Mouse (Mus musculus): Measurements from ENCODE around the gene Olfr1404. TPM values are rescaled to one million over a fixed set of nuclear protein-coding genes. Genes with fewer than 3 reads are reported as not detected.
"Not testable (repeated sequence)": the region's sequence is repeated elsewhere in the genome, so short reads cannot be mapped to it uniquely, and the experiment has no call there.

Olfr1404 gene
- total and polyA plus RNA-seq, 3 experiments, result not detected

GRCm38 (mm10) chr1:173216481-173216880 is 4.3 kb downstream of the Olfr1404 start:
- Histone ChIP-seq H3K9me3 (replicated peaks; ENCODE audit: low read length) (no peaks in the 10 kb centered on the region), H3K27me3 (replicated peaks) (no peaks in the 10 kb centered on the region), H3K79me2 (replicated peaks; ENCODE audit: control insufficient read depth, extremely low read depth, insufficient read depth, poor library complexity, severe bottlenecking) (no peaks in the 10 kb centered on the region), H3K27ac (ENCODE audit: insufficient read depth, low read depth) (no peak overlapping the region), H3K4me3 (replicated peaks in 1 of 3; ENCODE audit: low read depth in 2 of 3, low read length in 2 of 3, poor library complexity in 1 of 3) (no peak overlapping the region), H3K36me3 (replicated peaks in 1 of 2; ENCODE audit: control insufficient read depth in 1 of 2, insufficient read depth in 1 of 2, low read length in 1 of 2) (no peaks in the 10 kb centered on the region), H3K4me2 (ENCODE audit: insufficient read depth, low read depth, poor library complexity, severe bottlenecking) (no peak overlapping the region), H3K4me1 (ENCODE audit: control insufficient read depth in 1 of 2, insufficient read depth in 2 of 2) (no peaks in the 10 kb centered on the region), H3K9ac (ENCODE audit: insufficient read depth, low read depth) (no peak overlapping the region)
- dilution Hi-C loops (cut with MboI; ENCODE audit: extremely low pct_ligation_motif_present, extremely low pct_unique_long_range_greater_than_20kb, low sequenced_read_pairs), result no loop called here
- TF ChIP-seq MYC (IDR thresholded peaks at IDR 0.05; ENCODE audit: low read depth, low read length) (no peak), IRF4 (IDR thresholded peaks at IDR 0.05; ENCODE audit: low read depth, low read length) (no peak), E2F4 (IDR thresholded peaks at IDR 0.05; ENCODE audit: insufficient replicate concordance, low read depth, low read length) (no peak), MAFK (IDR thresholded peaks at IDR 0.05; ENCODE audit: insufficient replicate concordance, low read length) (no peak), ZKSCAN1 (IDR thresholded peaks at IDR 0.05; ENCODE audit: borderline replicate concordance, low read depth, low read length) (no peak)
- DNase-seq (ENCODE audit: extremely low read depth), result no peak
- in situ Hi-C loops (cut with MboI; ENCODE audit: low pct_ligation_motif_present, low pct_unique_long_range_greater_than_20kb, low sequenced_read_pairs), result no loop called here

GRCm38 (mm10) chr1:173227081-173227480 is 14.9 kb downstream of the Olfr1404 start, which contains the start of gene Fcer1a:
TSS of gene Fcer1a (minus strand) at chr1:173227214.
- Histone ChIP-seq H3K4me3 (replicated peaks in 1 of 3; ENCODE audit: low read depth in 2 of 3, low read length in 2 of 3, poor library complexity in 1 of 3) (no peak within 1 kb of the TSS), H3K9ac (ENCODE audit: insufficient read depth, low read depth) (no peak within 1 kb of the TSS), H3K27me3 (replicated peaks) (no peaks in the 10 kb centered on the region), H3K9me3 (replicated peaks; ENCODE audit: low read length) (no peaks in the 10 kb centered on the region), H3K79me2 (replicated peaks; ENCODE audit: control insufficient read depth, extremely low read depth, insufficient read depth, poor library complexity, severe bottlenecking) (no peaks in the 10 kb centered on the region), H3K4me1 (ENCODE audit: control insufficient read depth in 1 of 2, insufficient read depth in 2 of 2) (peaks cover 0 to 13% of the 10 kb centered on the region in 2 experiments; a peak in 2 of 4 replicates), H3K4me2 (ENCODE audit: insufficient read depth, low read depth, poor library complexity, severe bottlenecking) (no peak within 1 kb of the TSS), H3K36me3 (replicated peaks in 1 of 2; ENCODE audit: control insufficient read depth in 1 of 2, insufficient read depth in 1 of 2, low read length in 1 of 2) (no peaks in the 10 kb centered on the region), H3K27ac (ENCODE audit: insufficient read depth, low read depth) (no peak within 1 kb of the TSS)
- DNase-seq (ENCODE audit: extremely low read depth), result peak; percentile 30
- dilution Hi-C loops (cut with MboI; ENCODE audit: extremely low pct_ligation_motif_present, extremely low pct_unique_long_range_greater_than_20kb, low sequenced_read_pairs) (no loop called here), in situ Hi-C loops (cut with MboI; ENCODE audit: low pct_ligation_motif_present, low pct_unique_long_range_greater_than_20kb, low sequenced_read_pairs) (no loop called here)
- TF ChIP-seq USF2 (conservative IDR thresholded peaks at IDR 0.05; ENCODE audit: low read depth, low read length) (no peak), MYC (IDR thresholded peaks at IDR 0.05; ENCODE audit: low read depth, low read length) (no peak), ZC3H11A (IDR thresholded peaks at IDR 0.05; ENCODE audit: low read depth, low read length) (no peak), NELFE (IDR thresholded peaks at IDR 0.05; ENCODE audit: low read depth, low read length) (no peak), ZMIZ1 (IDR thresholded peaks at IDR 0.05; ENCODE audit: low read depth, low read length) (no peak), CTCF (conservative IDR thresholded peaks at IDR 0.05 in 1 of 2, IDR thresholded peaks at IDR 0.05 in 1 of 2; ENCODE audit: low read depth in 2 of 2, low read length in 2 of 2) (no peak), TCF12 (IDR thresholded peaks at IDR 0.05; ENCODE audit: low read depth, low read length) (no peak), USF1 (IDR thresholded peaks at IDR 0.05; ENCODE audit: low read depth, low read length) (no peak), HCFC1 (IDR thresholded peaks at IDR 0.05; ENCODE audit: low read depth, low read length) (no peak), NRF1 (IDR thresholded peaks at IDR 0.05; ENCODE audit: low read depth, low read length) (no peak)

- H3K27ac ChIP-seq (ENCODE audit: insufficient read depth, low read depth); dilution Hi-C loops (cut with MboI; ENCODE audit: extremely low pct_ligation_motif_present, extremely low pct_unique_long_range_greater_than_20kb, low sequenced_read_pairs); H3K27me3 ChIP-seq (replicated peaks); H3K36me3 ChIP-seq (replicated peaks in 1 of 2; ENCODE audit: control insufficient read depth in 1 of 2, insufficient read depth in 1 of 2, low read length in 1 of 2); H3K4me1 ChIP-seq (ENCODE audit: control insufficient read depth in 1 of 2, insufficient read depth in 2 of 2); H3K79me2 ChIP-seq (replicated peaks; ENCODE audit: control insufficient read depth, extremely low read depth, insufficient read depth, poor library complexity, severe bottlenecking); H3K9ac ChIP-seq (ENCODE audit: insufficient read depth, low read depth); in situ Hi-C loops (cut with MboI; ENCODE audit: low pct_ligation_motif_present, low pct_unique_long_range_greater_than_20kb, low sequenced_read_pairs); DNase-seq (ENCODE audit: extremely low read depth); H3K4me3 ChIP-seq (replicated peaks in 1 of 3; ENCODE audit: low read depth in 2 of 3, low read length in 2 of 3, poor library complexity in 1 of 3); H3K9me3 ChIP-seq (replicated peaks; ENCODE audit: low read length); H3K4me2 ChIP-seq (ENCODE audit: insufficient read depth, low read depth, poor library complexity, severe bottlenecking): not testable (repeated sequence)
Measured at GRCm38 (mm10) chr1:173237004-173237403, 24.8 kb downstream of the Olfr1404 start.
